Mouse (Mus musculus): ENCODE data around the gene Olfr279. TPM values are rescaled to one million over a fixed set of nuclear protein-coding genes. Genes with fewer than 3 reads are reported as not detected.

Olfr279 gene
- total RNA-seq (2014; fragmentation: Nextera tagmentation): not detected in 2 replicates
- total RNA-seq (2017): not detected in 2 replicates

DNA sequence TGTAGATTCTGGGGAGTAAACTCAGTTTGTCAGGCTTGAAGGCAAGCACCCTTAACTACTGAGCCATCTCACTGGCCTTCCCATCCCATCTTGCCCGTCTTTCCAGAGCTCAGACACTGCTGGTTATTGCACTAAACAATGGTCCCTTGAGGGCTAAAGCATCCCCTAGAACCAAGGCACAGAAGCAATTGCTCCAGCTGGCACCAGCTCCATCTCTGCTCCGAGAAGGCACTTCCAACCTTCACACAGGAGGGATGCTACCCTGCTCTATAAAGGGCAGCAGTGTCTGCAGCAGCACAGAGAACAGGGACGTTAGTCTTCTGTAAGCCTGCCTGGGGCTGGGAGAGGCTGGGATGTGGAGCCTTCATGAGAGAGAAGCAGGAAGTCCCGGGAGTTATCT lies at the start of gene Olfr279:
Olfr279 (plus strand) TSS at position 301 of the 400 bp plus-strand sequence.
- no peak for ATAC-seq (replicated peaks; ENCODE audit: low FRiP score, low TSS enrichment, poor library complexity, severe bottlenecking)

DNA sequence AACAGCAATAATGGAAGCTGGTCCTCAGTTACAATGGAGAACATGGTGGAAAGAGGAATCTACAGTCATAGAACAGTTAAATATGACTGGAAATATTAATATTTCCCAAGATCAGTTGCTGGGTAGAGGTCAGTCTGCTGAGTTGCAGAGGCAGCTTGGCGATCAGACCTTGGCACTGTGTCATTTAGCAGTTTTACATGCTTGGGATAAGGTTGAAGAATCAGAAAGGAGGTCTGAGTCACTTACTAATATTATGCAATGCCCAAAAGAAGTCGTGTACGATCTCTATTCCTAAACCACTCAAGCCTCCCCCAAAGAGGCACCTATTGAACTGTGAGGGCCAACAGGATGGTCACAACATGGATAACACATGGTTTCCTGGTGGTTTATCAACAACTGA lies 47.6 kb upstream of the Olfr279 start:
- ATAC-seq (replicated peaks; ENCODE audit: low FRiP score, low TSS enrichment, poor library complexity, severe bottlenecking): no peak

DNA sequence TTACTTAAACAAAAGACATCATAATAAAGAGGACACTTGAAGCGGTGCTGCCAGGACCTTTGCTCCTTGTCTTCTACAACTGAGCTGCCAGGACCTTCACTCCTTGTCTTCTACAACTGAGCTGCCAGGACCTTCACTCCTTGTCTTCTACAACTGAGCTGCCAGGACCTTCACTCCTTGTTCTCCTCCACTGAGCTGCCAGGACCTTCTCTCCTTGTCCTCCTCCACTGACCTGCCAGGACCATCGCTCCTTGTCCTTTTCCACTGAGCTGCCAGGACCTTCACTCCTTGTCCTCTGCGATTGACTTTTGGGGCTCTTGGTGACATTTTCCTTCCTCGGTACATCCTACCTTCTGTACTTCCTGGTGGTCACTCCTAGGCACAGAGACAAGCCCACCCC lies 43.7 kb upstream of the Olfr279 start:
- no peak for ATAC-seq (replicated peaks; ENCODE audit: low FRiP score, low TSS enrichment, poor library complexity, severe bottlenecking)

DNA sequence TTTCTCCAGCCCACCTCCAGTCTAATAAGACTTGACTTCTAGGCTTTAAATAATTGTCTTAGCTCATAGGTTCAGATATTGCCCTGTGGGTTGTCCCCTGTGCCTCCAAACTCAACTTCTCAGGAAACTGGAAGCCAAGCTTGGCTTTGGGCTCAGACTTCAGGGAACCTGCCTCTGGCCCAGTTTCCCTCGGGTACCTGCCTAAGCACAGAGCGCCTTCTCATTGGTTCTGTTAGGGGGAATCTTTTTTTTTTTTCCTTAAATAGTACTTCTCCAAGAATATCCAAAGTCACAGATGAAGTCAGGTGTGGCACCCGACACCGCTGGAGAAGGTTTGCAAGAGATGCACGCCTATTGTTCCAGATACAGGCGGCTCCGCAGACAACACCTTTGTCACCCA lies 39.9 kb upstream of the Olfr279 start, which contains the start of gene Olfr281:
Olfr281 (plus strand) TSS at position 301 of the 400 bp plus-strand sequence.
- ATAC-seq (replicated peaks; ENCODE audit: low FRiP score, low TSS enrichment, poor library complexity, severe bottlenecking): no peak

DNA sequence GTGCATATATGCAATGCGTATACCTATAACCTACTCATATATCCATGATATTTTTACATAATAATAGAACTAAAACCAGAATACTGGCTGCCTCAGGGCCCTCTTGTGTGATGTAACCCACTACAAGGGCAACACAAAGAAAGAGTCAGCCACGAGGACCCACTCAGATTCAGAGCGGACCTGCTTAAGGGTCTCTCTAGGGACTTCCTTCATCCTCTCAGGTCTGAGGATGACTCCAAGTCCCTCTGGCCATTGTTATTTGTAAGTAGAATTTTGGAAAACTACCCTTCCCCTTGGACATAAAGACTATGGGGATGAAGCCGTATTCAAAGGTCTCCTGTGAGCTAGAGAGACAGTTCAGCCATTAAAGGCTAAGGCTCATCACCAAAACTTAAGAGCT lies 22.6 kb upstream of the Olfr279 start, which contains the start of gene OR5BS1P:
OR5BS1P (plus strand) TSS at position 301 of the 400 bp plus-strand sequence.
- ATAC-seq (replicated peaks; ENCODE audit: low FRiP score, low TSS enrichment, poor library complexity, severe bottlenecking): no peak

DNA sequence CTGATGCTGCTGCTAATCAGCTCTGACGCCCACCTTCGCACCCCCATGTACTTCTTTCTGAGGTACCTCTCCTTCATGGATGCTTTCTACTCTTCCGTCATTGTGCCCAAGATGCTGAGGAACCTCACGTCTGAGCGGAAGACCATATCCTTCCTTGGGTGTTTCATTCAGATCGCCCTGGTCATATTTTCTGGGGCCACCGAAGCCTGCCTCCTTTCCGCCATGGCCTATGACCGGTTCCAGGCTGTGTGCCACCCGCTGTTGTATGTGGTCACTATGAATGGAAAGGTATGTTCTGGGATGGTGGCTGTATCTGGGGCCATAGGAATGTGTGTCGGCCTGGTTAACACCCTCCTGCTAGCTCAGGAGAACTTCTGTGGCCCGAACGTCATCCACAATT lies 20.7 kb upstream of the Olfr279 start:
- ATAC-seq (replicated peaks; ENCODE audit: low FRiP score, low TSS enrichment, poor library complexity, severe bottlenecking): no peak

DNA sequence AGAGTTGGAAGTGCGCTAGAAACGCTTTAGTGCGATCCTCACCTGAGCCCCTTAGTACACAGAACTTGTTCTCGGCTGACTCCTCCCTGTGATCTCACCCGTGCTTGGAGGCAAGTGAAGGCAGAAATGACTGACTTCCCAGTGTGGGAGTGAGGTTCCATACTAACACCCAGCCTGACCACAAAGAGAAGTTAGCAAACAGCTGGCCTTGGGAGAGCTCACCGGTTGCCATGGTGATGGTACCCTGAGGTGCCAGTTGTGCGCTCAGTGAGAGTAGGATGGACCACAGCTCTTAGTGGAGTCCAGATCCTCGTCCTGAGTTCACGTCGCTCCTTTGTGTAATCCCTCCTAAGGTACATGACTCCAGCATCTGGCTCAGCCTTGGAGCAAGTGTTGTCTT lies 17.2 kb upstream of the Olfr279 start:
- no peak for ATAC-seq (replicated peaks; ENCODE audit: low FRiP score, low TSS enrichment, poor library complexity, severe bottlenecking)

DNA sequence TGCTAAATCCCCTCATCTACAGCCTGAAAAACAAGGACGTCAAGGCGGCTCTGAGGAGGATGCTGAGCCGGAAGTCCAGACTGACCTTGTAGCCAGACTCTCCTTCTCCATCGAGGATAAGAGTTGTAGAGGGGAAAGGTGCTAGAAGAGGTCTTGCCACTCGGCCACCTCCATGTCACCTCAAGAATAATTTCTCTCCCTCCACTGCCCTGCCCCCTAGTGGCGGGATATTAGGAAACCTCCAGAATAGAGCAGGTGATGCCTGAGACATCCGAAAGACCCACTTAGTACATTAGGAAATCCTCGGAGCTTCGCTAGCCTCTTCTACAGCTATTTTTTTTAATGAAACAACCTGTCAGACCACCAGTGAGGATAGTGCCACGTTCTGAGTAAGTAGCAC lies 16.8 kb upstream of the Olfr279 start:
- ATAC-seq (replicated peaks; ENCODE audit: low FRiP score, low TSS enrichment, poor library complexity, severe bottlenecking): peak; percentile 58

DNA sequence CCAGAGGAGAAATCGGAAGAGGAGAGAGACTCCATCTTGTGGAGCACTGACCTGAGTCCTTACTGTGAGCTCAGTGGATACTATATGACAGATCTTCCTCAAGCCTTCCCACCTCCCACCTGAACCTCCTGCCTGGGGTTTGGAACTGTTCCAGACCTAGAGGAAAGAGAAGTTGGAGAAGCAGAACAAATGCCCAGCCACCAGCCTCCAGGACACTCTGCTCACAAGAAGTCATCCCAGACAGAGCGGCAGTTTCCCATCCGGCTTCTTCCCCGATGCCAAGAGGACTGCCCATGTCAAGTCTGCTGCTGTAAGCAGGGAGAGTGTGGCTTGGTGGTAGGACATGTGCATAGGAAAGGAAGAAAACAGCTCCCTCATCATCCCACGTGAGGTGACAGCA lies 15.9 kb upstream of the Olfr279 start:
- no peak for ATAC-seq (replicated peaks; ENCODE audit: low FRiP score, low TSS enrichment, poor library complexity, severe bottlenecking)

DNA sequence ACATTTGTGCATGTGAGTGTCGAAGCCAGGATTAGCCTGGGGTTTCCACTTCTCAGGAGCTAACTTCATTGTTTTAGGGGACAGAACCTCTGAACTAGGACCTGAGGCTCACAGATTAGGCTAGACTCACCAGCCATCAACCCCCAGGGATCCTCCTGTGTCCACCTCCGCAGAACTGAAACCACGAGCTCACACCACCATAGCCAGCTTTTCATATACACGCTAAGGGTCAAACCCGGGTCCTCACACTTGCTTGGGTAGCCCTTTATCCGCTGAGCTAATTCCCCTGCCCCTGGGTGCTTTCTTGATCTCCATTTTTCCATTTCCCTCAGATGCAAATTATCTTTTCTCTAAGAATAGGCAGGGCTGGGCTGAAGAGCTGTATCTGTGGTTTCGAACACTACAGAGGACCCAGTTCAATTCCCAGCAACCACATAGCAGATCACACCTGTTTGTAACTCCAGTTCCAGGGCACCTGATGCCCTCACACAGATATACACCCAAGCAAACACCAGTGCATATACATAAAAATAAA lies 12.6 kb upstream of the Olfr279 start:
- no peak for ATAC-seq (replicated peaks; ENCODE audit: low FRiP score, low TSS enrichment, poor library complexity, severe bottlenecking)

DNA sequence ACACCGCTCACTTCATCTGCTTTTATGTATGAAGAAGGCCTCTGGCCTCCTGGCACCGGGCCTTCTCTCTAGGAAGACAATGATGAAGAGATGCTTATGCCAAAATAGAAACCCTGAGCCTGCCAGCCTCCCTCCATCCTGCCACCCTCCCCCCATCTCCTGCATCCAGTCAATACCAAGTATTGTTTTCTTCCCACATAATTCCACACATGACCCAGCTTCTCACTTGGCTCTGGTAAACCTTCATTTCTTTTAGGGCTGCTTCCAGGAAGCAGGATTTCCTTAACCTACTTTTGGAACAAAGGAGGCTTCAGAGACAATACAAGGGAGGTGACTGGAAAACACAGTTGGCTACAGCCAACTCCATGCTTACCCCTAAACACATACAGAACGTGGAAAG lies 9.5 kb upstream of the Olfr279 start, which contains the start of gene Lalba:
Lalba (minus strand) TSS at position 21 of the 400 bp plus-strand sequence.
- ATAC-seq (replicated peaks; ENCODE audit: low FRiP score, low TSS enrichment, poor library complexity, severe bottlenecking): no peak

DNA sequence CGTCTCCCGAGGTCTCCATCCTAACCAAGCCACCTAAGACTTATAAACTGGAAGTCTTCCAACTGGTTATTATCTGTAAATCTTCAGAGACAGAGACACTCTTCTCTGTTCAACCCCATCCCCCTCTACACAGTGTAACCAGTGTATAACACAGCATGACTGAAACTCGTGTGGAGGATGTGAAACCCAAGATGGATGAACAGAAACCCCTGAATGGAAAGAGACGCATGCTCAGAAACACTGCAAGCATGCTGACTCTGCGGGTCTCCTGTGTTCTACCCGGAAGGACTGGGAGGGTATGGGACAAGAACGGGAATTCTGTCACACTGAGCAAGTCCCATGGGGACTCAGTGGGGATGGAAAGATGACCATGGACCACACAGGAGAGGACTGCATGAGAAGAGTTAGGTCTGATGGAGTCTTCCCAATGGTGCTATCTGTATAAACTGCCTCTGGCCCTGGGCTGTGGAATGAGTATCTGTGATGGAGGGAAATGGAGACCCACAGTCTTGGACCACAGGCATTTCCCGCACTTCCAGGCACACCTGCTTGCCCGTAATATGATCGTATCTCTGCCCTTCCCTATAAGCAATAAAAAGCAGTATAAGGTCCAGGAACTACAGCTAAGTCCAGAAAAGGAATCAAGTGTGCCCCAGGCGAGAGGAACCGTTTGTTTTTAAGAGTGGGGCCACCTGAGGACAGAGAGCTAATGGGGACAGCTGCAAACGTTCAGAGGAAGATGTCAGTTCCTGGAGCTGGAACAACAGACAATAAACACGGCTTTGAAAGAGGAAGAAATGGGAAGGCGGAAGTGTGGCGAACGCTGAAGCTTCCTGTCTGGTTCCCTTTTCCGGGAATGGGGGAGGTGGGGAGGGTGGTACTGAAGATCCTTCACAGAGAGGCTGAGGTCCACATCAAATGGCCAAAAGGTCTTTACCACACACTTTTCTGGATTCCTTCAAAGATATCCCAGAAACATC lies 8.0 kb upstream of the Olfr279 start:
- ATAC-seq (replicated peaks; ENCODE audit: low FRiP score, low TSS enrichment, poor library complexity, severe bottlenecking): no peak

DNA sequence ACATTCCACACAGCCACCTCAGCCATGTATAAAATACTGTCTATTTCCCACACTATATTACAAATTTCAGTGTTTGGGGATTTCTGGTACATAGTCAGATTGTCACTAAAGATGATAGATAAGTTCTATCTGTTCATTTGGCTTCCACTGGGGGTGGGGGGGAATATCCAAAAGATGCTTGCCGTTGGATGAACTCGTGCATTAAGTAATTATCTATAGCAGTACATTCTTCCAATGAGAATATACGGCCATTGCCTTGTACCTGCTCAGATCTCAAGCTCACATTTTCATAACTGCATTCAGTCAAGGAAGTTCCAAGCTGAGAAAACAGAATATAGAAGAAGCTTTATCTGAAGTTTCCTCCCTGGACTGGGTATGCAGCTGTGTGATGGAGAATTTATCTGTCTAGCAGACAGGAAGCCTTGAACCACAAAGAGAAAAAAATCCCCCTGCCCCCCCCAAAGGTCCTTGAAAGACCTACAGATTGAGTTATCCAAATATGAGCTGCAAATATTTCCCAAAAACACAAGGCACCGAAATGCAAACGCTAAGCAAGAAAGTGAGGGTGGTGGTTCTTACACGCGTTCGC lies 5.7 kb upstream of the Olfr279 start:
- ATAC-seq (replicated peaks; ENCODE audit: low FRiP score, low TSS enrichment, poor library complexity, severe bottlenecking): no peak

DNA sequence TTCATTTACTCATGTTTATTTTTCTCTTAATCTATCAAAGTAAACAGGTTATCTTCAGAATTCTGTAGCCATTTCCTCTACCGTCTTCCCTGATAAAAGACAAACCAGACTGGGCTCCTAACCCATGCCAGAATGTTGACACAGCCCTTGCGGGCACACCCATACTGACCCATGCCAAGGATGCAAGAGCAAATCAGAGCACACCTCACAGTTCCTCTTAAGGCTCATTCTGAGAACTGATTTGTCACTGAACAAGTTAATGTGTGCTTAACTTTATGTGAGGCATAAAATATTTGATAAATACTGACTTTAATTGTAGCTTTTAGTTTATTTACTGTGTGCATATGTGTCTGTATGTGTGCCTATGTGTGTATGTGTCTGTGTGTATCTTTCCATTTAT lies 870 bp upstream of the Olfr279 start:
- no peak for ATAC-seq (replicated peaks; ENCODE audit: low FRiP score, low TSS enrichment, poor library complexity, severe bottlenecking)

DNA sequence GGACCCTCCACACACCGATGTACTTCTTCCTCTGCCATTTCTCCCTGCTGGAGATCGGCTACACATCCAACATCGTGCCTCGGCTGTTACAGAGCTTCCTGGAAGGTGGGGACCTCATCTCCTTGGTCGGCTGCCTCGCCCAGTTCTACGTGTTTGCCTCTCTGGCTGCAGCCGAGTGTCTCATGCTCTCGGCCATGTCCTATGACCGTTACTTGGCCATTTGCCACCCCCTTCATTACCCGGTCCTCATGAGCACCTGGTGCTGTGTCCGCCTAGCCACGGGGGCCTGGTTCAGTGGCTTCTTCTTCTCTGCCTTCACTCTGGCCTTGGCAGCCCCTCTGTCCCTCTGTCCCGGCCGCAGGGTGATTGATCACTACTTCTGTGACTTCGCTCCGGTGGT lies 5.4 kb downstream of the Olfr279 start:
- ATAC-seq (replicated peaks; ENCODE audit: low FRiP score, low TSS enrichment, poor library complexity, severe bottlenecking): no peak

DNA sequence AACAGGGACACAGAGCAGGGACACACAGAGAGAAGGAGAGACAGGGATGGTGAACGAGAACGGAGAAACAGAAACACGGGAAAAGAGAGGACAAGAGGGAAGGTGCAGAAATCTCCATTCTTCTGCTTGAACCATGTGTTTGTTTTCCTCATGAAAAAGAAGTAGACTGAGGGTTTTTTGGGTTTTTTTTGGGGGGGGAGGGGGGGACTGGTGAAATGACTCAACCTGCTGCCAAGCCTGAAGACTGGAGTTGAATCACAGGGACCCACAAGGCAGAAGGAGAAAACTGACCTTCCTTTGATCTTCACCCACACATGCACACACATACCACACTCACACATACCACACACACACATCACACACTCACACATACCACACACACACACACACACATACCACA lies 11.1 kb downstream of the Olfr279 start:
- ATAC-seq (replicated peaks; ENCODE audit: low FRiP score, low TSS enrichment, poor library complexity, severe bottlenecking): no peak

DNA sequence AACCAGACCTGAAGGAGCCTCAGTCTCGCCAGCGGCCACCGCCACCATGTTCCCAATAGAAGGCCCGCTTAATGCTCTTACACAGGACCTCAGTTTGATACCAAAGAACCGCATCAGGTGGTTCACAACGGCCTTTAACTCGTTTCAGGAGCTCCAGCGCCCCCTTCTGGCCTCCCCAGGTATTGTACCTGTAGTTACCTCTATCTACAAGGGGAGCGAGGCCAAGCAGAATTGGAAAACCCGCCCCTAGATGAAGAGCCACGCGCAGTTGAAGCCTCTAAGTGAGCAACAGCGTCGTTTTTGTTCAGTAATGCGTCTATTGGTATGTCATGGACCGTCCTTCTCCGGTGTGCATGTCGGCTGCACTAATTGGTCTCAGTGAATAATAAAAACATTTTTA lies 12.3 kb downstream of the Olfr279 start:
- peak; percentile 74 for ATAC-seq (replicated peaks; ENCODE audit: low FRiP score, low TSS enrichment, poor library complexity, severe bottlenecking)

DNA sequence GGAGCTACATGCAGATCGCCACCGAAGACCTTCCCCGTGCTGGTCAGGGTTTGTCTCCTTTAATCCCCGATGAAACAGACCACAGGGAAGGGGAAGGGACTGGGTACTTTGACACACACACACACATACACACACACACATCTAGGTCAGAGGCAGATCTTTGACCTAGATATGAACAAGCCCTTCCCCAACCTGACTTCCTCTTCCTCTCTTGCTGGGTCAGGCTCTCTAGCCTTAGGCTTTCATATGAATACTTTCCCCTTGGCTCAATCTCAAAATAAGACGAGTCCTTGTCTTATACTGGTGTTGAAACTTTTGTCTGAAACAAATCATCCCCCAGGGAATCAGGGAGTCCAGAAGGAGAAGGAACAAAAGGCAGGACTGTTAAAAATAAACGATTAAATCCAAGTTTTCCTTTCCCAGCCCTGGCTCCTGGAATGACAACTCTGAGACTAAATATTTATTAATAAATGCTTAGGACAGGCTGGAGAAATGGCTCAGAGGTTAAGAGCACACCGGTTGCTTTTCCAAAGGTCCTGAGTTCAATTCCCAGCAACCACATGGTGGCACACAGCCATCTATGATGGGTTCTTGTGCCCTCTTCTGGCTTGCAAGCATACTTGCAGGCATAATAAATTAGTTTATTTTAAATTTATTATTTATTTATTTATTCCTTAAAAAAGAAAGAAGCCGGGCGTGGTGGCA lies 14.2 kb downstream of the Olfr279 start:
- no peak for ATAC-seq (replicated peaks; ENCODE audit: low FRiP score, low TSS enrichment, poor library complexity, severe bottlenecking)

DNA sequence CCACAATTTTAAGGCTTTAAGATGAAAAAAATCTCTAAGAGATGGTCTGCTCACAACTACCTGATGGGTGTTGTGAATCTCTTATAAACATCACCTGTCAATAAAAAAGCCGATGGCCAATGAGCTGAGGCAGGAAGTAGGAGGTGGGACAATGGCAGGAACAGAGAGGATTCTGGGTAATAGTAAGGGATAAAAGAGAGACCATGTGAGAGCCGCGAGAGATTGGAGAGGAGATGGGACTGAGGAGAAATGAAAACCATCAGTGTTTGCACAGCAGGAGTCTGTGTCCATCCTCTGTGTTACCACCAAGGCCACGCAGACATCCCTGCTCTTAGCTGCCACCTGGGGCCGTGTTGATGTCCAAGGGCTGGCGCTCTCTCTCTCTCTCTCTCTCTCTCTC lies 15.1 kb downstream of the Olfr279 start:
- ATAC-seq (replicated peaks; ENCODE audit: low FRiP score, low TSS enrichment, poor library complexity, severe bottlenecking): no peak

DNA sequence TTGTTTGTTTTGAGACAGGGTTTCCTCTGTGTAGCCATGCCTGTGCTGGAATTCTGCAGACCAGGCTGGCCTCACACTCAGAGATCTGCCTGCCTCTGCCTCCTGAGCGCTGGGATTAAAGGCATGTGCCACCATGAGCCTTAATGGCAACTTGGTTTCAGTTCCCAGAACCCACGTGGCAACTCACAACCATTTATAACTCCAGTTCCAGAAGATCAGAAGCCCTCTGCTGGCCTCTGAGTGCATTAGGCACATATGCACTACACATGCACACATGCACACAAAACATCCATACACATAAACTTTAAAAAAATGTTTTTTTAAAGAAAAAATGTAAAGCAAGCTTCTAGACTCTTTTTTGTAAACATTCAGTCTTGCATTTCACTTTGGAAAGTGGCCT lies 17.2 kb downstream of the Olfr279 start:
- ATAC-seq (replicated peaks; ENCODE audit: low FRiP score, low TSS enrichment, poor library complexity, severe bottlenecking): no peak
